Mouse (Mus musculus): ENCODE data around the gene Bcl2l13. TPM values are rescaled to one million over a fixed set of nuclear protein-coding genes. Genes with fewer than 3 reads are reported as not detected.

Gene Bcl2l13
- polyA plus RNA-seq, 1 experiment from 2014 or later, result 45.6 TPM

DNA sequence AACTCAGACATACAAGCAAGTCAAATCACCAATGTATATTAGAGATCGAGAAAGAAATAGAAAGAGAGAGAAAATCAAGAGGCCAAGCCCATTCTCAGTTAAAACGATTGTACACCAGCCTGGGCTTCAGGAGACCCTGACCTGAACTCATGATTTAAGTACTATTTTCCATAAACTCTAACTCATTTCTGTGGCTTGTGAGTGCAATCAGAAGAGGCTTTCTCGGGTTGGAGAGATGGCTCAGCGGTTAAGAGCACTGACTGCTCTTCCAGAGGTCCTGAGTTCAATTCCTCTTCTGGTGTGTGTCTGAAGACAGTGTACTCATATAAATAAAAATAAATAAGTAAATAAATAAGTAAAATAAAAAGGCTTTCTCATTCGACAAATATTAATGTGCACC lies 14.3 kb upstream of the Bcl2l13 start:
- ATAC-seq (ENCODE audit: low FRiP score) (no peak), DNase-seq (ENCODE audit: low spot score, missing footprints) (no peak)
- Histone ChIP-seq H3K4me2 (peak overlapping the region; percentile 71), H3K4me1 (ENCODE audit: control insufficient read depth, insufficient read depth, low read length) (peaks cover 7% of the 10 kb centered on the region), H3K36me3 (ENCODE audit: control insufficient read depth, insufficient read depth, low read length) (peaks cover 13% of the 10 kb centered on the region), H3K4me3 (ENCODE audit: low read depth, low read length) (peak overlapping the region; percentile 68), H3K9ac (ENCODE audit: low read length) (peak overlapping the region; percentile 69), H3K27ac (ENCODE audit: low read depth, low read length) (no peak overlapping the region), H3K9me3 (ENCODE audit: control insufficient read depth, low read length) (no peaks in the 10 kb centered on the region), H3K27me3 (ENCODE audit: control insufficient read depth, insufficient read depth, low read length) (no peaks in the 10 kb centered on the region)
- WGBS, result 56% methylated on average over 5 of the region's 5 CpGs

DNA sequence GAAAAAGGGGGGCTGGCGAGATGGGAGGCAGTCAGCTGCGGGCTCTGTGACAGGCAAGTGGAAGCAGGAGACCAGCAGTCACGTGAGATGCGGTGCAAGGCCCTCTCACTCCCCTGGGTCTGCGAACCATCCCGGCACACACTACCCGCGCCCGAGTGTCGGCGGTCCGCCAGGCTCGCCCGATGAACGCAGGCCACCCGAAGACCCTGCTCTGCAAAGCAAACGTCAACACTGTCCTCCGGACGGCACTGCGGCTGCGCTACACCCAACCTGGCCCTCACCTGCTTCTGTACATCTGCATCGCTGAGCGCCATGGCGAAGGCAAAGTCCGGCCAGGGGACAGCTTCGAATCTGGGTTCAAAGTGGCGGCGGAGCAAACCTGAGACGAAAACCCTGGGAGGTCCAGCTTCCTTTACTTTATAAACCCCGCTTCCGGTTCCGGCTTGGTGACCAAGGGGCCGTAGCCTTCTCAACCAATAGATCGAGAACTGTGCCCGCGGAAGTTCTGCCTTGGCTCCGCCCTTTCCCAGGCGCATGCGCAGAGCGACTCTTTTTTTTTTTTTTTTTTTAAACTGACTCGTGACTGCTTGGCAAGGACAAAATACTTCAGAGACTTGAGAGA lies 13.6 kb upstream of the Bcl2l13 start, which contains the start of gene Atp6v1e1:
TSS of gene Atp6v1e1 (minus strand) at position 487 of the 622 bp plus-strand sequence.
- WGBS, result 0% methylated on average over 41 of the region's 41 CpGs

DNA sequence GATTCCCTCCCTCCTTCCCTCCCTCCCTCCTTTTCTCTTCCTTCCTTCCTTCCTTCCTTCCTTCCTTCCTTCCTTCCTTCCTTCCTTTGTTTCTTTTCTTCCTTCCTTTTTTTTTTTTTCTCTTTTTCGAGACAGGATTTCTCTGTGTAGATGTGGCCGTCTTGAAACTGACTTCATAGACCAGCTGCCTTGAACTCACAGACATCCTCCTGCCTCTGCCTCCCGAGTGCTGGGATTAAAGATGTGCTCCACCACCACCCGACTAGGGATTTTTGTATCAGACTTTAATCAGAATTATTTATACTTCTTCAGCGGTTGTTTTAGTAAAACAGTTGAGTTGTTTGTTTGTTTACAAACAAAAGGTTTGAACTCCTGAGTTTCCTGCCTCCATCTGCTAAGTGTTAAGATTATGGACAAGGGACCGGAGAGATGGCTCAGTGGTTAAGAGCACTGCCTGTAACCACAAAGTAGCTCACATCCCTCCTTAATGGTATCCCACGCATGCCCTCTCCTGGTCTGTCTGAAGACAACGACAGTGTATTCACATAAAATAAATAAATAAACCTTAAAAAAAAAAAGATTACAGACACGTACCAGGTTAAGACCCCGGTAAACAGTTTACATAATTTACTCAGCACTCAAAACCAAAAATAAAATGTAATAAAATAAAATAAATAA lies 12.9 kb upstream of the Bcl2l13 start:
- DNase-seq (ENCODE audit: low spot score, missing footprints), result no peak
- H3K9me3 ChIP-seq (ENCODE audit: control insufficient read depth, low read length), result no peaks in the 10 kb centered on the region
- 78% methylated on average over 10 of the region's 10 CpGs for WGBS
- H3K4me2 ChIP-seq, result peak overlapping the region; percentile 30; the same call in 1 of the 2 replicates
- no peak overlapping the region for H3K27ac ChIP-seq (ENCODE audit: low read depth, low read length)
- H3K36me3 ChIP-seq (ENCODE audit: control insufficient read depth, insufficient read depth, low read length), result peaks cover 4% of the 10 kb centered on the region
- no peak overlapping the region for H3K9ac ChIP-seq (ENCODE audit: low read length)
- no peaks in the 10 kb centered on the region for H3K27me3 ChIP-seq (ENCODE audit: control insufficient read depth, insufficient read depth, low read length)
- no peak; the same call in 1 of the 2 replicates for ATAC-seq (ENCODE audit: low FRiP score)
- peak overlapping the region; percentile 68; the same call in 1 of the 2 replicates for H3K4me3 ChIP-seq (ENCODE audit: low read depth, low read length)
- H3K4me1 ChIP-seq (ENCODE audit: control insufficient read depth, insufficient read depth, low read length), result peaks cover 7% of the 10 kb centered on the region

More for the DNA sequence above, 13.6 kb upstream of the Bcl2l13 start, which contains the start of gene Atp6v1e1:
- H3K9ac ChIP-seq (ENCODE audit: low read length), result peak within 1 kb of the TSS; percentile 69
- no peaks in the 10 kb centered on the region for H3K9me3 ChIP-seq (ENCODE audit: control insufficient read depth, low read length)
- peak within 1 kb of the TSS; percentile 68 for H3K4me3 ChIP-seq (ENCODE audit: low read depth, low read length)
- no peaks in the 10 kb centered on the region for H3K27me3 ChIP-seq (ENCODE audit: control insufficient read depth, insufficient read depth, low read length)
- peaks cover 7% of the 10 kb centered on the region for H3K4me1 ChIP-seq (ENCODE audit: control insufficient read depth, insufficient read depth, low read length)
- H3K4me2 ChIP-seq, result peak within 1 kb of the TSS; percentile 71
- peak within 1 kb of the TSS; percentile 26; the same call in 1 of the 2 replicates for H3K27ac ChIP-seq (ENCODE audit: low read depth, low read length)
- ATAC-seq (ENCODE audit: low FRiP score), result peak; percentile 97
- peak; percentile 98 for DNase-seq (ENCODE audit: low spot score, missing footprints)
- H3K36me3 ChIP-seq (ENCODE audit: control insufficient read depth, insufficient read depth, low read length), result peaks cover 11% of the 10 kb centered on the region

DNA sequence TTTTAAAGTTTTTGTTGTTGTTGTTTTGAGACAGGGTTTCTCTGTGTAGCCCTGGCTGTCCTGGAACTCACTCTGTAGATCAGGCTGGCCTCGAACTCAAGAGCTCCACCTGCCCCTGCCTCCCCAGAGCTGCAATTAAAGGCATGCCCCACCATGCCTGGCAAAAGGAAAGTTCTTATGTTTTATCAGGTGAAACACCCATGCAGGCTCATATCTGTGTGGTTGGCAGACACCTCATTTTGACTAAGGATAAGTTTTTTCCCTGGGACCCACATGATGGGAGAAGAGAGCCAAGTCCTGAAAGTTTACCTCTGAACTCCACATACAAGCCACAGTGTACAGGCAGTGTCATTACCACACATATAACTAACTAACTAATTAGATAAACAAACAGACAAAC lies 6.0 kb upstream of the Bcl2l13 start:
- no peak for DNase-seq (ENCODE audit: low spot score, missing footprints)
- Histone ChIP-seq H3K27me3 (ENCODE audit: control insufficient read depth, insufficient read depth, low read length) (no peaks in the 10 kb centered on the region), H3K36me3 (ENCODE audit: control insufficient read depth, insufficient read depth, low read length) (no peaks in the 10 kb centered on the region), H3K9ac (ENCODE audit: low read length) (no peak overlapping the region), H3K9me3 (ENCODE audit: control insufficient read depth, low read length) (no peaks in the 10 kb centered on the region), H3K27ac (ENCODE audit: low read depth, low read length) (no peak overlapping the region), H3K4me3 (ENCODE audit: low read depth, low read length) (no peak overlapping the region), H3K4me2 (no peak overlapping the region), H3K4me1 (ENCODE audit: control insufficient read depth, insufficient read depth, low read length) (no peaks in the 10 kb centered on the region)
- WGBS, result 61% methylated on average over 1 of the region's 1 CpGs
- no peak for ATAC-seq (ENCODE audit: low FRiP score)

DNA sequence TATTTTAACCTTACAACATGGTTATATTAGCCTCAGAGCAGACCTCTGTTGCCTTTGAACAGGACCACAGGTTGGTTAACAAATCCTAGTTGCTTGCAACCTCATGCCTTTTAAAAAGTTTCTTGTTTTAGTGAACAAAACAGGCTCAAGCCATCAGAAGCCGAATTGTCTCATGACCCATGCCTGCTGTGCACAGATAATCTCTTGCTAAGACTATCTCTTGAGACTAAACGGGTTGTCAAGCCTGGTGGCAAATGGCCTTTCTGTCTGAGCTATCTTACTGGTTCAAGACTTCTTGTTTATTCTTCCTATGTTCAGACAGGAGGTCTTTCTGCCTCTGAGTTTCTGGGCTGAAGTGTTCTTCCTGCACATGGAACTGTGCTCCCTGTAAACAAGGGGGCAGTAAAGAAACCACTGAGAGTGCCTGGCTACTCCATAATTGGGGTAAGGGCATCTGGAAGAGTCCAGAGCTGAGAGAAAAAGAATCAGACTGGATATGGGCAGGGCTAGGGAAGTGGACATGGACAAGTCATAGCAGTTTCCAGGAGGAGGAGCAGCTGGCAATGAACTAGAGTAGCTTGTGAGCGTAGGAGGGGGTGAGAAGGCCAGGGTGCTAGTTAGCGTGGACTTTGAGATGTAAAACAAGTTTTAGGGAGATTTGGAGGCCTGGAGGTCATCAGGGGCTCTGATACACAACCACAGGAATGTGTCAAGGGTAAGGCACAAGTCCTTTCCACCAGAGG lies 5.0 kb upstream of the Bcl2l13 start:
- H3K27me3 ChIP-seq (ENCODE audit: control insufficient read depth, insufficient read depth, low read length), result no peaks in the 10 kb centered on the region
- no peak for ATAC-seq (ENCODE audit: low FRiP score)
- WGBS, result 58% methylated on average over 4 of the region's 4 CpGs

DNA sequence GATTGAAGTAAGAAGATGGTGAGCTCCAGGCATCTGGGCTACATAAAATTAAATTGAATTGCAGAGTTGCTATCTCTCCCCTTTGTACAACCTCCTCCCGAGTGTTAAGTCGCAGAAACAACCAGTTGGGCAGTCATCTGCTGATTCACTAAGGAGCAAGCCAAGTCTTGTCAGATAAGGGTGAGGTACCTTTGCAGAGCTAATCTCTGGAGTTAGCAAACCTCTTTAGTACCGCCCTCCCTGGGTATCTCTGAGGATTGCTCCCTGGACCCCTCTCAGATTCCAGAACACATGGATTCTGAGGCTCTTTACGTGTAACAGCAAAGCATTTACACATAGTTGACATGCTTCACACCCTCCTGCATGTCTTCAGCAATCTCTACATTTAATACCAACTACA lies 3.9 kb upstream of the Bcl2l13 start:
- Histone ChIP-seq H3K4me2 (no peak overlapping the region), H3K27ac (ENCODE audit: low read depth, low read length) (no peak overlapping the region), H3K9ac (ENCODE audit: low read length) (no peak overlapping the region), H3K4me1 (ENCODE audit: control insufficient read depth, insufficient read depth, low read length) (peaks cover 2% of the 10 kb centered on the region), H3K36me3 (ENCODE audit: control insufficient read depth, insufficient read depth, low read length) (no peaks in the 10 kb centered on the region), H3K9me3 (ENCODE audit: control insufficient read depth, low read length) (no peaks in the 10 kb centered on the region), H3K4me3 (ENCODE audit: low read depth, low read length) (no peak overlapping the region), H3K27me3 (ENCODE audit: control insufficient read depth, insufficient read depth, low read length) (no peaks in the 10 kb centered on the region)
- WGBS, result 69% methylated on average over 4 of the region's 4 CpGs
- ATAC-seq (ENCODE audit: low FRiP score), result no peak
- no peak for DNase-seq (ENCODE audit: low spot score, missing footprints)

More for the DNA sequence above, 5.0 kb upstream of the Bcl2l13 start:
- Histone ChIP-seq H3K9me3 (ENCODE audit: control insufficient read depth, low read length) (no peaks in the 10 kb centered on the region), H3K4me2 (no peak overlapping the region), H3K9ac (ENCODE audit: low read length) (no peak overlapping the region), H3K36me3 (ENCODE audit: control insufficient read depth, insufficient read depth, low read length) (no peaks in the 10 kb centered on the region), H3K4me1 (ENCODE audit: control insufficient read depth, insufficient read depth, low read length) (no peaks in the 10 kb centered on the region), H3K4me3 (ENCODE audit: low read depth, low read length) (no peak overlapping the region), H3K27ac (ENCODE audit: low read depth, low read length) (no peak overlapping the region)
- DNase-seq (ENCODE audit: low spot score, missing footprints), result no peak

DNA sequence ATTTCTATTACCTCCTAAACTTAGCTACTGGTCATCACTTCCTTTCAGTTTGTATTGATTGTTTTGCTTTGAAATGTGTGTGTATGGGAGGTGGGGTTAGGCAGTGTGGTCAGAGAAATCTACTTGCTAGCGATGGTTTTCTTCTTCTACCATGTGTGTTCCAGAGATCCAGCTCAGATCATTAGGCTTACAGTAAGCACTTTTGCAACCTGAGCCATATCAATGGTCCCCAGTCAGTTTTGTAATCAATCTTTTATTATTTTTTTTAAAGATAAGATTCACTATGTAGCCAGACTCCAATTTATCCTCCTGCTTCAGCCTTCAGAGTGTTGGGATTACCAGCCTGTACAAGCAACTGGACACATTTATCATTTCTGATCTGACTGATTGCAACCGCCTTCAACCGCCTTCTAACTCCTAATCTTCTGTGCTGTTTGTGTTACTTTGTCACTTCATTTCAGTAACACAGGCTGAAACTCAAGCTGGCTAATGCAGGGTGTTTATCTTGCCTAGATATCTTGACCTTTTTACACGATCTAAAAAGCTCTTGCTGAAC lies 1.2 kb upstream of the Bcl2l13 start:
- ATAC-seq (ENCODE audit: low FRiP score) (no peak), DNase-seq (ENCODE audit: low spot score, missing footprints) (no peak)
- H3K27ac ChIP-seq (ENCODE audit: low read depth, low read length), result no peak overlapping the region
- H3K4me2 ChIP-seq, result no peak overlapping the region
- no peak overlapping the region for H3K4me3 ChIP-seq (ENCODE audit: low read depth, low read length)
- 90% methylated on average over 4 of the region's 4 CpGs for WGBS
- H3K36me3 ChIP-seq (ENCODE audit: control insufficient read depth, insufficient read depth, low read length), result no peaks in the 10 kb centered on the region
- H3K9ac ChIP-seq (ENCODE audit: low read length), result no peak overlapping the region
- no peaks in the 10 kb centered on the region for H3K27me3 ChIP-seq (ENCODE audit: control insufficient read depth, insufficient read depth, low read length)
- peaks cover 3% of the 10 kb centered on the region for H3K4me1 ChIP-seq (ENCODE audit: control insufficient read depth, insufficient read depth, low read length)
- H3K9me3 ChIP-seq (ENCODE audit: control insufficient read depth, low read length), result no peaks in the 10 kb centered on the region

DNA sequence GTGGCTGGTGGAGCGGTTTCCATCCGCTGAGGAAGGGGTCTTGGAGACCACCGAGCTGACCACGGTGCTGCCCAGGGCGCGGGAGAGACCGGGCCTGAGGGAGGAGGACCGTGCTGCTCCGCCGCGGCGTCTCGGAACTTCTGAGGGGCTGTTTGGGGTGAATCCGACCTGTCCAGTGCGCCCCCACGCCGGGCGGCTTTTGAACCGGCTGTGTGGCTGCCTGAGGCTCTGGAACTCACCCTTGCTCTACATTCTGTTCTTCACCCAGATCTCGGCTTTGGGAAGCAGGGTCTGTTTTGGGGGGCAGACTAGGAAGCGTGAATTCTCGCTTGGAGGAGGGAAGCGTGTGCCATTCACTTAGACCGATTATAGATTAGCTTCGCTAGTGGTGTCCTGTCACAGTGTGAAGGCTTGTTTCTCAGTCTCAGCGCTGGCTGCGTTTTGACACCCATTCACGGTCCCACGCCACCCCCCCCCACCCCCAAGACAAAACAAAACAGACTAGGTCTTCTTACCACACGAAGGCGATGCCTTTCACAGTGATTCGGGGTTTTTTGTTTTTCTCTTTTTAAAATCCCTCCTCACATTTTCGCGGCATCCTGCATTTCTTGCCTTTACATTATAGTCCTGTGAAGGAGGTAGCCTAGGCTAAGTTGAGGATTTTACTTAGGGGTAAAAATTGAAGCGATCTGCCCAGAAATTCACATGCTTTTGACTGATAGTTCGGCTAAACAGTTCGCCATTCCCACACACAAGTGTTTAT lies 558 bp downstream of the Bcl2l13 start:
- no peaks in the 10 kb centered on the region for H3K36me3 ChIP-seq (ENCODE audit: control insufficient read depth, insufficient read depth, low read length)
- ATAC-seq (ENCODE audit: low FRiP score) (peak; percentile 89), DNase-seq (ENCODE audit: low spot score, missing footprints) (peak; percentile 97)
- H3K9me3 ChIP-seq (ENCODE audit: control insufficient read depth, low read length), result no peaks in the 10 kb centered on the region
- H3K4me1 ChIP-seq (ENCODE audit: control insufficient read depth, insufficient read depth, low read length), result peaks cover 3% of the 10 kb centered on the region
- H3K9ac ChIP-seq (ENCODE audit: low read length), result peak overlapping the region; percentile 97
- WGBS, result 7% methylated on average over 32 of the region's 37 CpGs
- H3K4me3 ChIP-seq (ENCODE audit: low read depth, low read length), result peak overlapping the region; percentile 89
- peak overlapping the region; percentile 60 for H3K4me2 ChIP-seq
- peak overlapping the region; percentile 92 for H3K27ac ChIP-seq (ENCODE audit: low read depth, low read length)
- no peaks in the 10 kb centered on the region for H3K27me3 ChIP-seq (ENCODE audit: control insufficient read depth, insufficient read depth, low read length)
